Mouse (Mus musculus) kidney, adult 2 months (tissue): Measurements from ENCODE around the gene Cdc34.

Experiments
- CTCF ChIP-seq: fragments of 200-500 bp; conservative IDR thresholded peaks from 2 replicates; pipeline ENCODE4 v1.5.1; 2011; ENCODE audit warnings: low read depth, mild to moderate bottlenecking, control low read depth, low read length, moderate library complexity, mixed read lengths; ENCODE audit not compliant: insufficient read depth, insufficient read length
- POLR2A ChIP-seq: fragments of 200-500 bp; IDR thresholded peaks from one replicate; pipeline ENCODE4 v1.6.1; 2011; ENCODE audit warnings: low read depth, low read length, control low read depth

GRCm38 (mm10) chr10:79721089-79721488 is 39.1 kb downstream of the Cdc34 start:
- TF ChIP-seq CTCF: no peak
- TF ChIP-seq POLR2A: no peak
